Mouse (Mus musculus) cerebral cortex, adult 2 months (tissue): ENCODE data around the gene Trpm4.

Source experiments
- WGBS: fragments of 180-500 bp; shearing (Covaris S2); methylation state at CpG from one replicate; pipeline ENCODE4 v1.1.7; 2018; 5-methylcytosine and 5-hydroxymethylcytosine counted together

Gene Trpm4

DNA sequence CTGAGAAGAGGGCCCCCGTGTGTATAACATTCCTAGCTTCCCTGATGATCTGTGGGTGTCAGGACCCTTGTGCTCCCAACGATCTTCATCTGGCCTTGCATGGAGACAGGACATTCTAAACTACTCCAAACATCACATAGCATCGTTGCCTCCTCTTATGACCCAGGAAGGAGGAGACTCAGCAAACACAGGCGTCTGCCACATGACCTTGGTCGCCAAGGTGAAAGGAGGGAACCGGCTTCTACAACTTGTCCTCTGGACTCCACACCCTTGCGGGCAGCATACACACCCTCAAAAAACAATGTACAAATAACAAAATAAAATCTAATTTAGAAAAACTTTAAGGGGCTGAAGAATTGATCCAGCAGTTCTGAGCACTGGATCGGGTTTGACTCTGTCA, 21.6 kb downstream of the Trpm4 start:
- 83% methylated on average over 8 of the region's 8 CpGs for WGBS

DNA sequence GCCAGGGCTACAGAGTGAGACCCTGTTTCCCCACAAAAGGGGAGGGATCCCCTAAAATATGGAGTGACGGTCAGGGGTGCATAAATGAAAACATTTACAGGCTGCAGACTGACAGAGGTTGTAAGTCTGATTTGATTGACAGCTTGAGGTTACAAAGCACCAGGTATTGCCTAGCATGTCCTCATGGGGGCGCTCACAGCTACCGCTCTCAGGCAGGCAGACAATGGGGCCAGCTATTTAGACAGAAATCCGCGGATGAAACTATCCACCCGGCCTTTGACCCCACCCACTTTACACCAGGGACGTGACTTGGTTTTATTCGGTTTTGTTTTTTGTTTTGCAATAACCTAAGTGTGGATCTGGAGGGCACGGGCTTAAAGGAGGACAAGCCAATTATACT, 24.1 kb downstream of the Trpm4 start:
- 21% methylated on average over 9 of the region's 9 CpGs for WGBS

DNA sequence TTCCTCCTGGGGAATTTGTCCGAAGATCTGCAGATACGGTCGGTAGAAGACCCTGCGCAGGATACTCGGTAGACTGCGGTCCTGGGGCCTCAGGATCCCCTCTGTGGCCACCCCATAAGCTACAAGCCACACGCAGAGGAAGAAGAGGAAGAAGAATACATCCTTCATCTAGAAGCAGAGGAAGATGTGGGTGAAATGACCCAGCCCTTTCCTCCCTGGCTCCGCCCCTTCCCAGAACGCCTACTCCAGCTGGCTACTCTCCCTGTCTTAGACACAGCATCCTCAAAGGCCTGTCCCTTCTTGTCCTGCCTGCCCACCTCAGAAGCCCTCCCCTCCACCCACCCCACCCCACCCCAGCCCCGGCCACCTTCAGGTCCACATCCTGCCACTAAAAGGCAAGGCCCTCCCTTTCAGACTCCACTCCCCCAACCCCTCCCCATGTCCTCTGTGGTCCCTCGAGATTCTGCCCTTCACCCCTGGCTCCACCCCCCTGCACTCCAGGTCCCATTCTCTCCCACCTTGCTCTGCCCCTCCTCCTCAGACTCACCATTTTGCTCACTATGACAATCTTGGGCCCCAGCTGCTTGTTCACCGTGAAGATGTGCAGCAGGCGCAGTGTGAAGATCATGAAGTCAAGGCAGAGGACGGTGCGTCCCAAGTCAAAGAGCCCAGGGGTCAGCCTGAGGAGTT, 24.9 kb downstream of the Trpm4 start:
- WGBS: 76% methylated on average over 15 of the region's 15 CpGs

DNA sequence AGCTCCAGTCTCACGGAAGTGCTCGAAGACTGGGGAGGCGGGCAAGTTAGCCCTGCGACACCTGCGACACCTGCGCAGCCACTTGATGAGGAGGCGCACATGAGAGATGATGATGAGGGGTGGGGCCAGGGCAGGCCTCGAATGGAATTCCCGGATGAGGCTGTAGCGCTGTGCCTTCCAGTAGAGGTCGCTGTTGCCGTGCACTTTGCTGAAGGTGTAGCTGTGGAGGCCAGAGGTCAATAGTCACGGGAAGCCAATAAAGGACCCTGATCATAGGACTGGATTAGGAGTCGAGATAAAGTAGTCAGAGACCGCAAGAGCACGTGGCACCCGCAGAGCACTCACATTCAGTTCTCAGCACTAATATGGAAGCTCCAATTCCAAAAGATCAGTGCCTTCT, 28.3 kb downstream of the Trpm4 start:
- 20% methylated on average over 17 of the region's 17 CpGs for WGBS

GRCm38 (mm10) chr7:45304869-45305268, 28.7 kb downstream of the Trpm4 start:
- 44% methylated on average over 13 of the region's 13 CpGs for WGBS

GRCm38 (mm10) chr7:45302626-45303025, 31.0 kb downstream of the Trpm4 start:
- WGBS: 45% methylated on average over 8 of the region's 8 CpGs

DNA sequence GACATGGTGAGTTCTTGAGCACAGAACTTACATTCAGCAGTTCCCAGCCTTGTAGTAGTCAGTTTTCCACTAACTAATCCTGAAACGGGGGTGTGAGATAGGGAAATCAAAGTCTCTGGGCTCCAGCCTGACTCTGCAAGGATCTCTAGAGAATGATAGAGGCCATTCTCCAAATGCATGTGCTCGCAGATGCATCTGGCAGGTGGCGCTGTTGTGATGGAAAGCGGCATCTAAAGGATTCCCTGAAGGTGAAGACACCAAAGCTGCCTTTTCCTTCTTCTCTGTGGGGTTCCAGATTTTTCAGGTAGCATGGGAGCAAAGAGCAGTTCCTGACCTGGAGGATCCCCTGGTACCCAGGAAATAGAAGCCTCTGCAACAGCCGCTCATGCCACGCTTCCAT, 33.3 kb downstream of the Trpm4 start:
- WGBS: 6% methylated on average over 6 of the region's 6 CpGs

GRCm38 (mm10) chr7:45299752-45300151, 33.8 kb downstream of the Trpm4 start:
- WGBS: 5% methylated on average over 5 of the region's 5 CpGs

DNA sequence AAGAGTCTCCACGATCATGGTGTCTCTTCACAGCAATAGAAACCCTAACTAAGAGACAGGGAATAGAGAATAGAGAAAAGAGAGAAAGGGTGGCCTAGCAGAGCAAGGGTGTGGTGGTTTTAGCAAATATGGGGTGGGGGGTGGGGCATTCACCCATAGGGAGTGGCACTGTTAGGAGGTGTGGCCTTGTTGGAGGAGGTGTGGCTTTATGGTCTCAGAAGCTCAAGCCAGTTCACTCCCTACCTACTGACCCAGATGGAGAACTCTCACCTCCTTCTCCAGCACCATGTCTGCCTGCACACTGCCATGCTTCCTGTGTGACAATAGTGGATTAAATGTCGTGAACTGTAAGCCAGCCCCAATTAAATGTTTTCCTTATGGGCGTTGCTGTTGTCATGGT, 36.0 kb downstream of the Trpm4 start:
- 33% methylated on average over 3 of the region's 3 CpGs for WGBS

- 25% methylated on average over 1 of the region's 1 CpGs for WGBS
These were observed 37.0 kb downstream of the Trpm4 start for GRCm38 (mm10) chr7:45296626-45297025.

DNA sequence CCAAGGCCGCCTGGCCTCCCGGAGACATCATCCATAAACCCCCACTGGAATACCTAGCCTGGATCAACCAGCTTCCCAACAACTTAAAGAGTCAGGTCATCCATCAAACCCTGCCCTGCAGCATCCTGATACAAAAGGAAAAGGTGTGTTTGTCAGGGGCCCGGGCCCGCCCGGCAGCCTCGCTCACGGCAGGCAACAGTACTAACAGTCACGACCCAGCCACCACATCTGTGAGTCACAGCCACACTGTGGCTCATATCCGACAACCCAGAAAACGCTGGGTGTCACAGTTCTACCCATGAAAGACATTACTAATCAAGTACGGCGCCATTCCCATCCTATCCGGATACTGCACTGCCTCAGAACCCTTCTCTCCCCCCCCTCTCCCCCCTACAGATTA, 47.1 kb downstream of the Trpm4 start:
- 90% methylated on average over 13 of the region's 13 CpGs for WGBS

- WGBS: 4% methylated on average over 44 of the region's 44 CpGs
These were observed 56.3 kb downstream of the Trpm4 start, which contains the start of gene Slc6a21 for GRCm38 (mm10) chr7:45277136-45277760. Gene Slc6a21 (plus strand): TSS chr7:45277513.

DNA sequence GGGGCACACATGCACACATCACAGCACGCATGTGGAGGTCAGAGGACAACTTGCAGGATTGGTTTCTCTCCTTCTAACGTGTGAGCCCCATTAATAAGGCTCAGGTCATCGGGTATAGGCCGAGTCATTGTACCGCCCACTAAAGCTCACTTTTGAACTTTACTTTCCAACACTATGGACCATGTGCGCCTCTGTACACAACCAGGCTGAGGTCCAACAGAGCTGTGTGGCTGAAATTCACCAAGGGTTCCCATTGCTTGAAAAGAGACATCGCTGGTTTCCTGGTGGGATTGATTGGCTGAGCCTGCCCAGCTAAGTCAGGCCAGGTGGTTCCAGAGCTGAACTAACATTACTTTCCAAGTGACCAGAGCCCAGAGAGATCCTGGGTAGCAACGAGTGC, 59.9 kb downstream of the Trpm4 start:
- WGBS: 92% methylated on average over 8 of the region's 8 CpGs

DNA sequence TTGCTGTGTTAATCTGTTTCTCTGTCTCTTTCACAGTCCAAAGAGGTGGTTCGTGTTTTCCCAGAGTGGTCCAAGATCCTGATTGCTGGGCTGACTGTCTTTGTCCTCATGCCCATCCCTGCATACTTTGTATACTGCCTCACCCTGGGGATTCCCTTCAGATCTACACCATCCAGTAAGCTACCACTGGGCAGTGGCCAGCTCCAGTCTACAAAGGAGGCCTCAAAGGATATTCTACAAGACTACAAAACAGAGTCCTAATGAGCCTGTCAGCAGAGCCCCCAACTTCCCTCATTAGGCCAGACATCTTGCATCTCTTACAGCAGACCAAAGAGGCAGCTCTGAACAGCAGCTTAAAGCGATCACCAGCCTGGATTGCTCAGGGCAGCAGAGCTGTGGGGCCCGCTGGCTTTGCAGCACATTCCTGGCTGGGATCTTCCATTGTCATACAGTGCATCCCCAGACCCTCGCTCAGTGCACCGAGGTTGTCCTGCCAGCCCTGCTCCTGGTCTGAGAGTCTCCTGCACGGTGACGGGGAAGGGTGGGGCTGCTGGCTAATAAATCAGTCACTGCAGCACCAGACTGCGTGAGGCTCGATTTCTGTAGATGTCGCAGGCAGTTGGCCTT, 60.7 kb downstream of the Trpm4 start:
- 74% methylated on average over 10 of the region's 10 CpGs for WGBS

DNA sequence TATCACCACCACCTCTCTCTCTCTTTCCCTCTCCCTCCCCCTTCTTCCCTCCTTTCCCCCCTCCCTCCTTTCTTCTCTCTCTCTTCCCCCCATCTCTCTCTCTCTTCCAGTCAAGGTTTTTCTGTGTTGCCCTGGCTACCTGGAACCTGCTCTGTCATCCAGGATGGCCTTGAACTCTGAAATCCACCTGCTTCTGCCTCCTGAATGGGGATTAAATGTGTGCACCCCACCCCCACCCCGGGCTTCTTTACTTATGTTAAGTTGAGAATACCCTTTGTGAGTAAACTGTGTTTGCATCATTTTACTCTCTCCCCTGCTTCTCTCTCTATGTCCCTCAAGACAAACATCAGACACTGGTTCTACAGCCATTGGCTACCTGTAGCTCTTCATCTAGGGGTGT, 68.1 kb downstream of the Trpm4 start:
- 73% methylated on average over 1 of the region's 1 CpGs for WGBS

DNA sequence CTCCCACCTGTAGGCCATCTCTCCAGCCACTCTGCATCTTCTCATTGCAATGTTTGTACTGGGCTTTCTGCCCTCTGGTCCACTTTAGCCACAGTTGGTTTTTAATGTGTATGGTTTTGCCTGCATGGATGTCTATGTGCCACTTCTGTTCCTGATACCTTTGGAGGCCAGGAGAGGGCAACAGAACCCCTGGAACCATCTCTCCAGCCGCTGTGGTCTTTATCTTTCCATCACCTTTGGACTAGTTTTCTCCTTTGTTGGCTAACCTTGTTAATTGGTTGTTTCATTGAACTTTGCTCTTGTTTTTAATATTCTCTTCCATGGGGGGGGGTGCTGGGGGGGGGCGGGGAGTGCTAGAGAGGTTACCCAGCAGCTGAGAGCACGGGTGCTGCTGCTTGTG, 69.2 kb downstream of the Trpm4 start:
- WGBS: 86% methylated on average over 3 of the region's 3 CpGs

GRCm38 (mm10) chr7:45263006-45263607, 70.5 kb downstream of the Trpm4 start:
- 56% methylated on average over 7 of the region's 7 CpGs for WGBS

- 39% methylated on average over 7 of the region's 7 CpGs for whole genome bisulfite sequencing
These were observed 71.3 kb downstream of the Trpm4 start for GRCm38 (mm10) chr7:45262266-45262665.

GRCm38 (mm10) chr7:45259281-45259680, 74.3 kb downstream of the Trpm4 start:
- 88% methylated on average over 8 of the region's 8 CpGs for WGBS

DNA sequence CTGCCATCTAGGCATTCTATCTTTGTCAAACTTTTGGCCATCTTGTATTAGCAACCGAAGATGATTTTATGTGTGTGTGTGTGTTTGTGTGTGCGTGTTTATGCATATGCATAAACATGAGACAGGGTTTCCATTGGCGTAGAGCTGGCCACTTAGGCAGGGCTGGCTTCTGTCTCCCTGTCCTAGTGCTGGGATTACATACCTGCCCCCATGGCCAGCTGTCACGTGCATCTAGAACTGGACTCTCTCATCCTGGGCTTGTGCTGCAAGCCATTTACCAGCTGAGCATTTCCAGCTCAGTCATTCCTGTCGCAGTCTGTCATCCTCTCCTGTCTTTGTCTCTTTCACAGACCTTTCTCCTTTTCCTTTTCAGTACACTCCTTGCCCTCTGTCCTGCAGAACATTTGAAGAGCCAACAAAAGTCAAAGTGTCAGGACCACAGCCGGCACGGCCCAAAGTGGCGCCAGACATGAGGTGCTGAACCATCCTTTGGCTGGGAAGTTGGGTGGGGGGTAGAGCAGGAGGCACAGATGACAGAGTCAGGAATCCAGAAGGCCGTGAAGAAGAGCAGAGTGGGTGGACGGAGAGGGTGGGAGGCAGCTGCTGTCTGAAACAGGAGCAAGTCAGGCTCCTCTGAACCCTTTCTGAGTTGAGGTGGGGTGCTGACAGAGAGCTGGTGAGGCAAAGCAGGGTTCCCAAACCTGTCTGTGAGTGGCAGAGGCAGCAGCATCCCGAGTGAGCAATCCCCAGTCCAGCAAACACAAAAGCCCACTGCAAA, 76.3 kb downstream of the Trpm4 start:
- 47% methylated on average over 11 of the region's 11 CpGs for WGBS

DNA sequence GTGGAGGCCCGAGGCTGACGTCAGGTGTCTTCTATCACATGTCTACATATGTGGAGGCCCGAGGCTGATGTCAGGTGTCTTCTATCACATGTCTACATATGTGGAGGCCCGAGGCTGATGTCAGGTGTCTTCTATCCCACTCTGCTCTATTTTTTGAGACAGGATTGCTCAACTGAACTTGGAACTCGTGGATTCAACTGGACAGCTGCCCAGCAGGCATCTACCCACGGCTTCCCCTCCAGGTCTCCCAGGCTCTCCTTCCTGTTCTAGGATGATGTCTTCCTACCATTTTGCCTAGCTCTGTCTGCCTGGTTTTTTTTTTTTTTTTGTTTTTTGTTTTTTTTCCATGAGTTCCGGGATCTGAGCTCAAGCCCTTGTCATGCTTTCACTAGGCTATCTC, 77.8 kb downstream of the Trpm4 start:
- 72% methylated on average over 7 of the region's 7 CpGs for WGBS

- whole genome bisulfite sequencing: 85% methylated on average over 8 of the region's 8 CpGs
These were observed 79.8 kb downstream of the Trpm4 start for GRCm38 (mm10) chr7:45253806-45254205.
